Mouse (Mus musculus) liver, embryonic 14.5 days (tissue): Measurements from ENCODE around the gene Sufu.

Experiments
- CTCF ChIP-seq: IDR thresholded peaks from 2 replicates; pipeline ENCODE4 v1.5.1; 2016; ENCODE audit warnings: antibody characterized with exemption, low read depth, control low read depth
- EP300 ChIP-seq: IDR thresholded peaks from 2 replicates; pipeline ENCODE4 v1.6.1; 2016; ENCODE audit warnings: antibody characterized with exemption, low read depth

- TF ChIP-seq CTCF (no peak), EP300 (no peak)
These were observed 87.1 kb downstream of the Sufu start for GRCm38 (mm10) chr19:46483701-46484328.
